Mouse (Mus musculus): ENCODE data around the gene Pln. TPM values are rescaled to one million over a fixed set of nuclear protein-coding genes. Genes with fewer than 3 reads are reported as not detected.

Pln gene
- total RNA-seq, 4 experiments from 2014 or later, result 7,188 to 8,681 (median 7,674) TPM

DNA sequence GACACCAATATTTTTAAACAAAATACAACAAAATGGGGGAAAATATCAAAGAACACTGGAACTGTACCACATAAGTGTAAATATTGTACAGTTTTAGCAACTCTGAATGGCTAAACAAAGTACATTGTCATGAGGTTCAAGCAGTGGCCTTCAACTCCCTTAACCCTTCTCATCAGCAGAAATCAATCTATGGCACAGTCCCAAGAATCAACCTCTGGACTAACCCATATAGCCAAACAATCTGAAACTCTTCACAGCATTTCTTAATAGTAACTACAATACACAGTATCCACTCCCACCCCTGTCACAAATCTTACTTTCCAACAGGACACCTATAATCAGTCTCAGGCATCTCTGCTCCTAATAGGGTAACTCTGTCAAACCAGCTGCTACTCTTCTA, 26.8 kb downstream of the Pln start:
- no peak for DNase-seq (ENCODE audit: low spot score)

DNA sequence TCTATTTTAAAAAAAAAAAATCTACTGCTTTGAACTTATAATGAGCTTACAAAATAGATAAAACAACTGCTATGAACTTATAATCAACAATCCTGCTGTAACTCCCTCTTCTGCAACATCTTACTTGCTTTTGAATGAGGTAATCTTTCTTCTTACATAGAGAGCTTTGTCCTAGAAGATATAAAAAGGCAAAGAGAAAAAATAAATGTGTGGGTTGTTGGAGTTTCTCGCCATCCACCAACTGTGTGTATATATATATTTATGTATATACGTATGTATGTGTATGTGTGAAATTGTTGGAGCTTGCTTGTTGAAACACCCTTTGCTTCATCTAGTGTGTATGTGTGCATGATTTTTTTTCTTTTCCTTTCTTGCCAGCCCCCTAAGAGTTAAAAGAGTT, 29.8 kb downstream of the Pln start:
- DNase-seq (ENCODE audit: low spot score), result no peak

DNA sequence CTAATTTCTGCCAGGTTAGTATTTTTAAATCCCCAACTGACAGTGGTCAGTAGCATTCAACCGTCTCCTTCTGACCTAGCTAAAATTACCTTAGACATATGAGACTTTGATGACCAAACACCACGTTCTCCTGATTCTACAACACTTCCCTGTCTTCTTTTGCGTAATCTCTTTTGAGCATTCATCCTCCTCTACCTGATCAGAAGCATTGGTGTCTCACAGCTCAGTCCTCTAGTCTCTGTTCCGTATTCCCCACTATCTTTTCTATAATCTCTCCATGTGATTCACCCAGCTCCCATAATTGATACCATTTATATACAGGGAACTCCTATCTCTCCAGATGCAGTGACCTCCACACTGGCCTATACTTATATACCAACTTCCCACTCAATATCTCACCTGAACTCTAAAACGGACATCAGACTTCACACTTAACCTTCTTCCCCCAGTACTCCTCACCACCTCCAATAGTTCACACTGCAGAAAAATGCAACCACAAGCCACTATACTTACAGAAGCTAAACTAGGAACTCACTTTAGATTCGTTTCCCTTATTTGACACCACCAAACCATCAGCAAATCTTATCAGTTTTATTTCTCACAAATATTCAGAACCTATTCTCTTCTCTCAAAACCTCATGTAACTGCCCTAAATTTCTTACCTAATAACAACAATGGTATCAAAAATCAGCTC, 36.6 kb downstream of the Pln start:
- no peak for DNase-seq (ENCODE audit: low spot score)

DNA sequence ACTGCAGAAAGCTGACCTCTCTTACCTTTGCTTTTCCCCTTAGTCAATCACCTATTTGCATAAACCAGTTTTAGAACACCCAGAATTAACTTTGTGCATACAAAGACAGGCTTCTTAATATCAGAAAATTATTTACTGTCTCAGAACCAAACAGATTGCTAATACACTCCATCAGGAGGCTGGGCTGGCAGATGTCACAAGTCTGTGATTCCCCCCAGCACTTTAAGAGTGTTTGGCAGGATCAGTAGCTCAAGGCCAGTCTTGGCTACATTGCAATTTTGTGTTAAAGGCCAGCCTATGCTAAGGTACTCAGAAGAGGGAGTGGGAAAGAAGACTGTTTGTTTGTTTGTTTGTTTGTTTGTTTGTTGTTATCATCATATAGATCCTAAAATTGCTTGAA, 39.6 kb downstream of the Pln start:
- no peak for DNase-seq (ENCODE audit: low spot score)

DNA sequence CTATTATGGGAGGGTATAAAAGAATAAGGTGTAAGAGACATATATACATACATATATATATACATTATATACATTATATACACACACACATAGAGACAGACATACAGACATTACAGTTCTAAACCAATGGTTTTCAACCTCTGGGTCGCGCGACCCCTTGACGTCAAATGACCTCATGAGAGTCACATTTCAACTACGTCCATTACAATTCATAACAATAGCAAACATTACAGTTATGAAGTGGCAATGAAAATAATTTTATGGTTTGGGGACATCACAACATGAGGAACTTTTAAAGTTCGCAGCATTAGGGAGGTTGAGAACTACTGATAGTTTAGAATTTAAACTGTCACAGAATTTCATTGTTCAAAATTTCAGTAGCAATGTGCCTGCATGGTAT, 40.8 kb downstream of the Pln start:
- DNase-seq (ENCODE audit: low spot score), result no peak

DNA sequence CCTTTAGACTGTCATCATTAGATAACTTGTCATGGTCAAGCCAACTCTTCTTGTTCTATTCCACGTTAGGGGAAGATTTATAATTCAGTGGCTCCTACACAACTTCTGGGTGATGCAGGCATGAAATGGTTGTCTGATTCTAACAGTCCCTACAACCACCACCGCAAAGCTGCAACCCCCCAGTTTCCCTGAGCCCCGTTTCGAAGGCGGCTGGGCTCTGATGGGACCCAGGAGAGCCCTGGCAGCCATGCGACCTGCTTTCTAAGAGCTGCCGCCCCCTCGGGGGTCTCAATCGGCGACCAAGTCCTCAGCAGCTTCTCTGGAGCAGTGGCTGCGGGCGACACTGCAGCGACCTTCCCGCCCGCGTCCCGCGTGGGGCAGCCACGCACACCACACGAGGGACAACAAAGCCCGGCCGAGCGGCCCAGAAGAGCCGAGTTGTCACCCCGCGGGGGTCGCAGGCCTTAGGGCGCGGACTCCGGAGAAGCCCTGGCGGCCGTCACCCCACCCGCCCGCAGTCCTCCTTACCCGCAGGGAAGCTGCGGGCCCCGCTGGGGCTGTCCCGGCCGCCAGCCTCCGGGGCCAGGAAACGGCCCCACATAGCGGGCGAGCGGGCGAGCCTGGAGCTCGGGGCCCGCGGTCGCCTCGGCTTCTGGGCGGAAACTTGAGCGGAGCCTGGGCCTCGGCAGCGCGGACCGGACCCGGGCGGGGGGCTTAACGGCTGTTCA, 41.7 kb downstream of the Pln start:
- no peak for DNase-seq (ENCODE audit: low spot score)

DNA sequence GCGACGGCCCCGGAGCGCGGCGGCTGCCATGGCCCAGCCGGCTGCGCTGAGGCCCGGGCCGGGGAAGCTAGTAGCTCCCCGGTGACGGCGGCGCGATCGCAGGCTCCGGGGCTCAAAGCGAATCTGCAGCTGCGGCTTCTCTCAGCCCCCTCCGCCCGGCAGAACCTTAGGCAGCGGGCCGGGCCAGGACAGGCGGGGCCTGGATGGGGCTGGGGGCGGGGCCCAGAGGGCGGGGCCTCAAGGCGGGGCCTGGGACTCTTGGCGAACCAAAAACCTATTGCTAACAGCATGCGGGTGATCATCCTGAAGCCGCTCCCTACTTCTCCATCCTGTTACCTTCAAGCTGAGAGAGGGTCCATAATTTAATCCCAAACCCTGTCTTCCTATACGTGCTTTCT, 42.2 kb downstream of the Pln start, which contains the start of gene Cep85l:
Cep85l (minus strand) TSS at position 239 of the 398 bp plus-strand sequence.
- peak; percentile 90 for DNase-seq (ENCODE audit: low spot score)

DNA sequence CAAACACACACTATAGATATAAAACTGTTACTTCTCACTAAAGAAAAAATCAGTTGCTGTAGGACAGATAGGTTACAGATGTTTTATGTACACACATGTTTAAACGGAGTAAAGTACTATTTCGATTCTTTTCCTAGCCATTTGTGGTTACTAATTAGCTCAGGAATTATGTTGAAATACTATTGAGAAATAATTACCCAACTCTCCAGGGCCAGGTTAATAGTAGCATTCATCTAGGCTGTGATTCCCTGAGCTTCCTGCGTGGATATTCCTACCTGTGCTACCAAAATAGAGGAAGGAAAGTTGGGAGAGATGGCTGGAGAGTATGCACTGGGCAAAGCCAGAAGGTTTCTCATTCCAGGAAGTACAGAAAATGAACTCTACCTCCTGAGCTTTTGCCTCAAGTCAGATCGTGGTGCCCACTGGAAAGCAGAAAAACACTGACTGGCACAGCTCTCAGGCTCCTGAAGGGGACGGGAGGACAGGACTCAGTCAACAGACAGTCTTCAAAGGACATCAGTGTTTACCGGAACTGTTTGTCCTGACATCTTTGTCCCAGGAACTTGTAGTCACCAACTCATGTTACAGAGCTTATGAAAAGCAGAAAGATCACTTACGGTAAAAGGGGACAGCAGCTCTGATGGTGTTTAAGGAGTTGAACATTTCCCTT, 45.4 kb downstream of the Pln start:
- DNase-seq (ENCODE audit: low spot score), result no peak

DNA sequence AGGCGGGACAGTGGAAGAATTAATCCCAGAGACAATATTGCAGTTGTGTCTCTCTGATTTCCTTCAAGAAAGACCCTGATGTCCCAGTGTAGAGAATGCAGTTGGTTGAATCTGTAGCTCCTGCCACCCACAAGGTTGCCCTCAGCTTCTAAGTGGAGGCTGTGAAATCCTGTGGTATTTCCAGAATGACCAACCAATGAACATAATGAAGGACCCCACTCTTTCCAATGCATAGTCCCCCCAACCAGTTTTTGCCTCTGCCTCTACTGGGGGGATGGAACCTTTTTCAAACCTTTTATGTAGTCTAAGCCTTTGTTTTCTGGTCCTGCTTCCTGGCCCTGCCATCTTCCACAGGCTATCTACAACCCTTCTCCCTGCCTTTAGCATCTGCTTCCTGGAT, 47.4 kb downstream of the Pln start:
- DNase-seq (ENCODE audit: low spot score), result no peak

DNA sequence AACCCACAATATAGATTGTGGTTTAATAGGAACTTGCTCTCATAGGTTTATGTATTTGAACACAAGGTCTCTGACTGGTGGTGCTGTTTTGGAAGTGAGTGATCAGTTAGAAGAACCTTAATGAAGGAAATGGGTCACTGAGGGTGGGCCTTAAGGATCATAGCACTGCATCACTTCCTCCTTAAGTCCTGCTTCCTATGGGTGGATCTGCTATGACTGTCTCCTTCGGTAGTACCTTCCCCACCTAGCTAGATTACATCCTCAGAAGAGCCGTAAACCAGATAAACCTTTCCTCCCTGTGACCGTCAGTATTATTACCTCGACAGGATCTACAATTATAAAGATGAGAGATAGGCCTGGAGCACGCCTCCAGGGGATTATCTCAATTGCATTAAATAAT, 48.0 kb downstream of the Pln start:
- DNase-seq (ENCODE audit: low spot score), result no peak

DNA sequence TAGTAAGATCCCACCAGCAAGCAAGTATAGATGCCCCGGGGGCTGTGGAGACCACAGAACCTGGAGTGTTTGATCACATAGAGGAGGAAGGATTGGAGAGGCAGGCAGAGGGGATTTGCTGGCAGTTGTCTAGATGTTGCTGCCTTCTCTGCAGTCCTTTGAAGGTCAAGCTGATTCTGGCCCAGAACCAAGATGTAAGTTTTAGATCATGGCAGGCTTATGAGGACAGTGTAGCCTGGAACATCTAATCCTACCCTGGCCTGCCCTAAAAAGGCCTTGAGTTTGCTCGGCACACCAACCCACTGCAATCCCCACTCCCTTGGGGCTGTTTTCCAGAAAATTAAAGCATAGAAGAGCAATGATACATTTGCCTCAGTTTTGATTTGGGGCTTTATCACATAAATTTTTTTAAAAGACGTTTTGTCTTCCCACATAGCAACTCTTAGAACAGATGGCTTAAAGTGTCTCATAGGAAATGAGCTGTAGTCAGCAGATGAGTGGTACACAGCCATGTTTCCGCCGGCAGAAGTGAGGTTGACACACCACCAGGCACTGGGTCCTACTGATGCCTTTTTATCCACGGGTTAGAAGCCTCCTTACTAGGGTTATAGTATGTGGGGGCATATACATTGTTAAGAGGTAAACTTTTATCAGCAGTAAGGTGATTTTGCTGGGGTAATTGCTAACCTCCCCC, 50.9 kb downstream of the Pln start:
- no peak for DNase-seq (ENCODE audit: low spot score)

DNA sequence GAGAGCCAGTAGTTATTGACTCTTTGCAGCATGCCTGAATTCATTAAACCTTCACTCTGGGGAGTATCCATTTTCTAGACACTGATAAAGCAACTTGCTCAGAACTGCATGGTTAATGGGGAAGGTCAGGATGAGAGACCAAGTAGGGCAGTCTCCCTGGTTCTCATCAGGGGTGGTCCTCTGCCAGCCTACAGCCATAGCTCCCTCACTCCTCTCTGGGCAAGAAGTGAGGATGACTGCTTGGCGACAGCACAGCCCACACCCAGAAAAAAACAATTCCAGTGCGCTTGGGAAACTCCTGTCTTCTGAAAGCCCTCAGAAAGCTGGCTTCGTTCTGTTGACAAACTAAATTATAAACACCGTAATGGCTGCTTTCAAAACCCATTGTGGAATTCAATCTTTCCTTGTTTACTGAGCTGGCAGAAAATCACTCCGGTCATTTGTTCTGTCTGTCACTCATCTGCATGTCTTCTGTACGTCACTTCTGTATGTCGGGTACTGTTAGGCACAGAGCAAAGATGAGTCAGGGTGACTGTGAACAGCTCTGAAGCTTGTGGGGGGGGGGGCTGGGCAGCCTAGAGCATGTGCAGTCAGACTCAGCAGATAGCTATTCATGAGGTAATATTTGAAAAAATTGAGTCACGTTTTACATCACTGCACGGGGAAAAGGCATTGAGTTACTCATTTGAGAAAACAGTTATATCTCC, 57.6 kb downstream of the Pln start:
- no peak for DNase-seq (ENCODE audit: low spot score)

Other genes with a start within 250 kb of the Pln start
- gene Cep85l, start 42.3 kb downstream of the Pln start, total RNA-seq (2022), result 10 to 100 TPM; 13.1 to 16.0 (median 14.3) TPM